Mouse (Mus musculus) lung, postnatal 0 days (tissue): ENCODE data around the gene Cyp2s1.

Experiments used
- CTCF ChIP-seq: IDR thresholded peaks from 2 replicates; pipeline ENCODE4 v1.5.1; 2016; ENCODE audit warnings: antibody characterized with exemption, mild to moderate bottlenecking
- EP300 ChIP-seq: IDR thresholded peaks from 2 replicates; pipeline ENCODE4 v1.6.1; 2016; ENCODE audit warnings: antibody characterized with exemption, mild to moderate bottlenecking, control low read depth

DNA sequence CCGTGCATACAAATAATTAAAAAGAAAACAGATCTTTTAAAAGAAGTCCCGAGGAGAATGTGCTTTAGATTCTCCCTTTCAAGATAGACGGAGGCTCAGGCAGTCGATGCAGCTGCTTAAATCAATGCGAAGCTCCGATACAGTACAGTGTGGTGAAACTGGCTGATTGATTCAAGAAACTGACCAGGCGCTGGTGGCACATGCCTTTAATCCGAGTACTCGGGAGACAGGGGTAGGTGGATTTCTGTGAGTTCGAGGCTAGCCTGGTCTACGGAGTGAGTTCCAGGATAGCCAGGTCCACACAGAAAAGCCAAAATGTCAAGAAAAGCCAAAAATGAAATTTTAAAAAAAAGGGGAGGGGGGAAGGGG, 31.7 kb upstream of the Cyp2s1 start:
- no peak for TF ChIP-seq CTCF
- TF ChIP-seq EP300 = no peak
